Mouse (Mus musculus) lung, adult 18-20 months (tissue): ENCODE data around the gene Stx1b.

Experiments used
- DNase-seq, 2 experiments: peaks; one replicate each; pipeline ENCODE4 v3.0.0; 2022; ENCODE audit warnings: mixed read lengths in 2 of 2

Stx1b gene

GRCm38 (mm10) chr7:127817053-127817452, 7.3 kb downstream of the Stx1b start:
- no peak for DNase-seq

GRCm38 (mm10) chr7:127815954-127816821, 8.2 kb downstream of the Stx1b start:
- DNase-seq, result peak; percentile 72

GRCm38 (mm10) chr7:127815116-127815665, 9.2 kb downstream of the Stx1b start:
- no peak for DNase-seq

- DNase-seq, result peak; percentile 59 to 68
Measured at GRCm38 (mm10) chr7:127814241-127814921, 10.0 kb downstream of the Stx1b start.

GRCm38 (mm10) chr7:127813821-127814220, 10.5 kb downstream of the Stx1b start:
- DNase-seq, result no peak

GRCm38 (mm10) chr7:127812292-127812691, 12.1 kb downstream of the Stx1b start:
- DNase-seq, result no peak

GRCm38 (mm10) chr7:127811240-127811639, 13.1 kb downstream of the Stx1b start:
- no peak for DNase-seq

GRCm38 (mm10) chr7:127810650-127811049, 13.7 kb downstream of the Stx1b start:
- no peak for DNase-seq

GRCm38 (mm10) chr7:127809846-127810245, 14.5 kb downstream of the Stx1b start:
- DNase-seq, result no peak

GRCm38 (mm10) chr7:127808821-127809220, 15.5 kb downstream of the Stx1b start:
- DNase-seq, result no peak

GRCm38 (mm10) chr7:127802313-127802712, 22.0 kb downstream of the Stx1b start:
- DNase-seq, result no peak

GRCm38 (mm10) chr7:127801010-127801621, 23.2 kb downstream of the Stx1b start:
- DNase-seq, result no peak

- DNase-seq, result peak; percentile 94 to 96
Measured at GRCm38 (mm10) chr7:127800435-127801009, 23.8 kb downstream of the Stx1b start, which contains the start of gene Hsd3b7. Hsd3b7 (plus strand) TSS chr7:127800604.

- no peak for DNase-seq
Measured at GRCm38 (mm10) chr7:127799738-127800137, 24.6 kb downstream of the Stx1b start.

GRCm38 (mm10) chr7:127799211-127799610, 25.1 kb downstream of the Stx1b start:
- no peak for DNase-seq

- DNase-seq, result no peak
Measured at GRCm38 (mm10) chr7:127798591-127798990, 25.8 kb downstream of the Stx1b start.

GRCm38 (mm10) chr7:127797076-127797845, 27.1 kb downstream of the Stx1b start:
- no peak for DNase-seq

- no peak for DNase-seq
Measured at GRCm38 (mm10) chr7:127785308-127785707, 39.0 kb downstream of the Stx1b start, which contains the start of gene Gm49388. Gm49388 (plus strand) TSS chr7:127785608.

- no peak for DNase-seq
Measured at GRCm38 (mm10) chr7:127778350-127778749, 46.0 kb downstream of the Stx1b start.

GRCm38 (mm10) chr7:127777474-127778266, 46.7 kb downstream of the Stx1b start:
- peak; percentile 39 to 42 for DNase-seq

GRCm38 (mm10) chr7:127776878-127777473, 47.4 kb downstream of the Stx1b start:
- DNase-seq, result peak; percentile 96 to 97
